Mouse (Mus musculus): Measurements from ENCODE around the gene Gm49322. TPM values are rescaled to one million over a fixed set of nuclear protein-coding genes. Genes with fewer than 3 reads are reported as not detected.
"Not testable (repeated sequence)": the region's sequence is repeated elsewhere in the genome, so short reads cannot be mapped to it uniquely, and the experiment has no call there.

Gm49322 gene
- total and polyA plus RNA-seq, 3 experiments, result 0.34 to 0.62 (median 0.39) TPM

DNA sequence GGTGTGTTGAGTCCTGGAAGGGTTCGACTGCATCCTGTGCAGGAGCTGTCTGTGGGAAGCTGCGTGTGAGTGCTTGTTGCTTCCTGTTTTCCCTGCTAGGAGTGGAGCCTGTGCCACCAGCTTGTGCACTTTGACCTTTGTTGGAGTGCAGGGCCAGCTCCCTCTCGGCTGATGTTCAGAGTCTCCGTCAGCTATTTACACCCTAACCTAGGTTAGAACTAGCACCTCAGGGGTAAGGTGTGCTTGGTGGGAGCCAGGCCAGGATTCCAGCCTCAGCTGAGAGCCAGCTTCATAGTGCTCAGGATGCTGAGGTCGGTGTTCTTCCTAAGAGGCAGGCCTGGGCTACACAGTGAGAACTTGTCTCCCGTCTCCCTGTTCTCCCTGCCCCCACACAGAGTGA, 29.5 kb downstream of the Gm49322 start:
- no peaks in the 10 kb centered on the region for H3K27me3 ChIP-seq (ENCODE audit: control insufficient read depth, insufficient read depth, low read length)
- WGBS, result 56% methylated on average over 6 of the region's 6 CpGs
- no peak for TF ChIP-seq POLR2A (IDR thresholded peaks at IDR 0.05; ENCODE audit: insufficient read depth, low read depth, low read length)
- TF ChIP-seq CTCF (IDR thresholded peaks at IDR 0.05), result no peak
- TF ChIP-seq EP300 (IDR thresholded peaks at IDR 0.05; ENCODE audit: insufficient read depth, low read depth, low read length), result no peak
- intact Hi-C loops (cut with DNase I), result no loop called here
- no peak overlapping the region for H3K27ac ChIP-seq
- H3K79me2 ChIP-seq (replicated peaks; ENCODE audit: control insufficient read depth, insufficient read depth, low read length), result peaks cover 12% of the 10 kb centered on the region
- no peak overlapping the region for H3K4me3 ChIP-seq
- H3K9ac ChIP-seq (ENCODE audit: low read depth, low read length), result no peak overlapping the region
- no peaks in the 10 kb centered on the region for H3K36me3 ChIP-seq (ENCODE audit: control insufficient read depth, insufficient read depth, low read length)
- DNase-seq, result no peak
- H3K4me1 ChIP-seq (ENCODE audit: control insufficient read depth, insufficient read depth, low read length), result peaks cover 2% of the 10 kb centered on the region; the same call in 1 of the 2 replicates

DNA sequence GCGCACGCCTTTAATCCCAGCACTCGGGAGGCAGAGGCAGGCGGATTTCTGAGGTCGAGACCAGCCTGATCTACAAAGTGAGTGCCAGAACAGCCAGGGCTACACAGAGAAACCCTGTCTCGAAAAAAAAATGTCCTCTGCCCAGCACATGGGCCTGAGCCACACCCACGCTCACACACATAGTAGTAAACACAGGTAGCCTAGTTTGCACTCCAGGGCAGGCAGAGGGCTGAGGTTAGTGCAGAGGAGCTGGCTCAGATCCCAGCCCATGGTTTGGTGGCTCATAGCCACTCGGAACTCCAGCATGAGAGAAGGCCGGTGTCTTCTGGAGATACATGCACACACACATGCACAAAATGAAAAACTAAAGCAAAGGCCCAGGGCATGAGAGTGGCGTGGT, 41.1 kb downstream of the Gm49322 start:
- 80% methylated on average over 10 of the region's 10 CpGs for WGBS
- intact Hi-C loops (cut with DNase I), result no loop called here

DNA sequence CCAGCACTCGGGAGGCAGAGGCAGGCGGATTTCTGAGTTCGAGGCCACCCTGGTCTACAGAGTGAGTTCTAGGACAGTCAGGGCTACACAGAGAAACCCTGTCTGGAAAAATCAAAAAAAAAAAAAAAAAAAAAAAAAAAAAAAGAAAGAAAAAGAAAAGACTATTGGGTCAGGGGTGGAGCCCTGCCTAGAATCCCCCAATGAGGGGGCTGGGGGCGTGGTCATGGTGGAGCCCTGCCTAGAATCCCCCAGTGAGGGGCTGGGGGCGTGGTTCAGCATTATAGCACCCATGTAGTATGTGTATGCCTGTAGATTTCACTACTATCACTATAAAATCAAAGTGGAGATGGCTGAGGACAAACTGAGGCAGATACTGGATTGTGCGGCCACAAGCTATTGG, 44.1 kb downstream of the Gm49322 start:
- 93% methylated on average over 6 of the region's 6 CpGs for WGBS
- H3K79me2 ChIP-seq (replicated peaks; ENCODE audit: control insufficient read depth, insufficient read depth, low read length); H3K27me3 ChIP-seq (ENCODE audit: control insufficient read depth, insufficient read depth, low read length); H3K4me3 ChIP-seq; H3K27ac ChIP-seq; H3K9ac ChIP-seq (ENCODE audit: low read depth, low read length); H3K36me3 ChIP-seq (ENCODE audit: control insufficient read depth, insufficient read depth, low read length); H3K4me1 ChIP-seq (ENCODE audit: control insufficient read depth, insufficient read depth, low read length); intact Hi-C loops (cut with DNase I); DNase-seq: not testable (repeated sequence)

More for the DNA sequence above, 41.1 kb downstream of the Gm49322 start:
- no peak for DNase-seq
- H3K36me3 ChIP-seq (ENCODE audit: control insufficient read depth, insufficient read depth, low read length), result no peaks in the 10 kb centered on the region
- no peak overlapping the region for H3K4me3 ChIP-seq
- H3K27ac ChIP-seq, result no peak overlapping the region
- H3K27me3 ChIP-seq (ENCODE audit: control insufficient read depth, insufficient read depth, low read length), result no peaks in the 10 kb centered on the region
- TF ChIP-seq CTCF (IDR thresholded peaks at IDR 0.05), result no peak
- TF ChIP-seq POLR2A (IDR thresholded peaks at IDR 0.05; ENCODE audit: insufficient read depth, low read depth, low read length), result no peak
- no peak for TF ChIP-seq EP300 (IDR thresholded peaks at IDR 0.05; ENCODE audit: insufficient read depth, low read depth, low read length)
- no peak overlapping the region for H3K9ac ChIP-seq (ENCODE audit: low read depth, low read length)
- H3K4me1 ChIP-seq (ENCODE audit: control insufficient read depth, insufficient read depth, low read length), result no peaks in the 10 kb centered on the region
- no peaks in the 10 kb centered on the region; the same call in 1 of the 2 replicates for H3K79me2 ChIP-seq (replicated peaks; ENCODE audit: control insufficient read depth, insufficient read depth, low read length)

GRCm38 (mm10) chr10:80650392-80650791, 44.6 kb downstream of the Gm49322 start:
- H3K79me2 ChIP-seq (replicated peaks; ENCODE audit: control insufficient read depth, insufficient read depth, low read length), result no peaks in the 10 kb centered on the region; the same call in 1 of the 2 replicates
- no peak overlapping the region for H3K27ac ChIP-seq
- intact Hi-C loops (cut with DNase I), result no loop called here
- 80% methylated on average over 10 of the region's 10 CpGs for WGBS
- no peak overlapping the region for H3K9ac ChIP-seq (ENCODE audit: low read depth, low read length)
- no peak for DNase-seq
- TF ChIP-seq CTCF (IDR thresholded peaks at IDR 0.05) (no peak), POLR2A (IDR thresholded peaks at IDR 0.05; ENCODE audit: insufficient read depth, low read depth, low read length) (no peak), EP300 (IDR thresholded peaks at IDR 0.05; ENCODE audit: insufficient read depth, low read depth, low read length) (no peak)
- H3K27me3 ChIP-seq (ENCODE audit: control insufficient read depth, insufficient read depth, low read length), result no peaks in the 10 kb centered on the region
- no peaks in the 10 kb centered on the region for H3K36me3 ChIP-seq (ENCODE audit: control insufficient read depth, insufficient read depth, low read length)
- no peak overlapping the region for H3K4me3 ChIP-seq
- H3K4me1 ChIP-seq (ENCODE audit: control insufficient read depth, insufficient read depth, low read length), result 0 out of 2 replicates have a peak, but pooled peaks cover 3% of the 10 kb centered on the region

GRCm38 (mm10) chr10:80653156-80653720, 47.4 kb downstream of the Gm49322 start:
- H3K9ac ChIP-seq (ENCODE audit: low read depth, low read length), result no peak overlapping the region
- H3K4me3 ChIP-seq, result no peak overlapping the region
- H3K27ac ChIP-seq, result no peak overlapping the region
- WGBS, result 81% methylated on average over 6 of the region's 6 CpGs
- no peaks in the 10 kb centered on the region; the same call in none of the 2 replicates for H3K79me2 ChIP-seq (replicated peaks; ENCODE audit: control insufficient read depth, insufficient read depth, low read length)
- TF ChIP-seq POLR2A (IDR thresholded peaks at IDR 0.05; ENCODE audit: insufficient read depth, low read depth, low read length), result no peak
- no peaks in the 10 kb centered on the region for H3K36me3 ChIP-seq (ENCODE audit: control insufficient read depth, insufficient read depth, low read length)
- no peaks in the 10 kb centered on the region for H3K27me3 ChIP-seq (ENCODE audit: control insufficient read depth, insufficient read depth, low read length)
- H3K4me1 ChIP-seq (ENCODE audit: control insufficient read depth, insufficient read depth, low read length), result peaks cover 7% of the 10 kb centered on the region; the same call in 1 of the 2 replicates
- intact Hi-C loops (cut with DNase I), result no loop called here
- DNase-seq, result no peak

- Histone ChIP-seq H3K9ac (ENCODE audit: low read depth, low read length) (no peak overlapping the region), H3K27me3 (ENCODE audit: control insufficient read depth, insufficient read depth, low read length) (no peaks in the 10 kb centered on the region), H3K79me2 (replicated peaks; ENCODE audit: control insufficient read depth, insufficient read depth, low read length) (no peaks in the 10 kb centered on the region; the same call in none of the 2 replicates), H3K36me3 (ENCODE audit: control insufficient read depth, insufficient read depth, low read length) (no peaks in the 10 kb centered on the region), H3K4me1 (ENCODE audit: control insufficient read depth, insufficient read depth, low read length) (peaks cover 8% of the 10 kb centered on the region), H3K27ac (no peak overlapping the region), H3K4me3 (no peak overlapping the region)
- WGBS, result 75% methylated on average over 6 of the region's 6 CpGs
- intact Hi-C loops (cut with DNase I), result loop anchor here (2.0 kb wide), 2 partner anchors 22 to 30 kb away; no protein-coding TSS in a partner anchor
- no peak for DNase-seq
- no peak for TF ChIP-seq CTCF (IDR thresholded peaks at IDR 0.05)
- TF ChIP-seq POLR2A (IDR thresholded peaks at IDR 0.05; ENCODE audit: insufficient read depth, low read depth, low read length), result no peak
- no peak for TF ChIP-seq EP300 (IDR thresholded peaks at IDR 0.05; ENCODE audit: insufficient read depth, low read depth, low read length)
Measured at GRCm38 (mm10) chr10:80654866-80655265, 49.0 kb downstream of the Gm49322 start.
